Mouse (Mus musculus) fat pad, adult 2 months (tissue): ENCODE measurements around the gene Tmem104.

Experiments used
- DNase-seq: peaks from one replicate; pipeline ENCODE4 v3.0.0-alpha.2; 2011; ENCODE audit warnings: low read depth, low spot score; ENCODE audit errors: extremely low read depth

Tmem104 gene

GRCm38 (mm10) chr11:115228430-115228829, 41.1 kb downstream of the Tmem104 start:
- no peak for DNase-seq

GRCm38 (mm10) chr11:115229021-115229930, 42.0 kb downstream of the Tmem104 start:
- DNase-seq: no peak

- no peak for DNase-seq
Observed at GRCm38 (mm10) chr11:115231168-115231915, 44.1 kb downstream of the Tmem104 start.

- no peak for DNase-seq
Observed at GRCm38 (mm10) chr11:115231924-115232323, 44.6 kb downstream of the Tmem104 start.

GRCm38 (mm10) chr11:115232889-115233288, 45.6 kb downstream of the Tmem104 start:
- DNase-seq: no peak

- no peak for DNase-seq
Observed at GRCm38 (mm10) chr11:115233526-115234290, 46.4 kb downstream of the Tmem104 start.

- no peak for DNase-seq
Observed at GRCm38 (mm10) chr11:115234320-115235044, 47.2 kb downstream of the Tmem104 start.

GRCm38 (mm10) chr11:115236570-115236969, 49.3 kb downstream of the Tmem104 start:
- DNase-seq: no peak

- no peak for DNase-seq
Observed at GRCm38 (mm10) chr11:115241402-115241801, 54.1 kb downstream of the Tmem104 start.

- no peak for DNase-seq
Observed at GRCm38 (mm10) chr11:115242746-115243145, 55.5 kb downstream of the Tmem104 start.

GRCm38 (mm10) chr11:115243783-115244182, 56.5 kb downstream of the Tmem104 start:
- DNase-seq: no peak

GRCm38 (mm10) chr11:115244840-115245239, 57.6 kb downstream of the Tmem104 start:
- DNase-seq: no peak

- no peak for DNase-seq
Observed at GRCm38 (mm10) chr11:115246386-115246785, 59.1 kb downstream of the Tmem104 start.

- DNase-seq: no peak
Observed at GRCm38 (mm10) chr11:115247240-115247639, 60.0 kb downstream of the Tmem104 start.

GRCm38 (mm10) chr11:115247945-115248344, 60.7 kb downstream of the Tmem104 start:
- no peak for DNase-seq

GRCm38 (mm10) chr11:115249721-115250404, 62.6 kb downstream of the Tmem104 start:
- DNase-seq: no peak

- DNase-seq: no peak
Observed at GRCm38 (mm10) chr11:115250405-115251090, 63.3 kb downstream of the Tmem104 start.

GRCm38 (mm10) chr11:115251258-115251657, 64.0 kb downstream of the Tmem104 start:
- no peak for DNase-seq

GRCm38 (mm10) chr11:115257775-115258510, 70.7 kb downstream of the Tmem104 start:
- no peak for DNase-seq
